In the genomic region with DNA sequence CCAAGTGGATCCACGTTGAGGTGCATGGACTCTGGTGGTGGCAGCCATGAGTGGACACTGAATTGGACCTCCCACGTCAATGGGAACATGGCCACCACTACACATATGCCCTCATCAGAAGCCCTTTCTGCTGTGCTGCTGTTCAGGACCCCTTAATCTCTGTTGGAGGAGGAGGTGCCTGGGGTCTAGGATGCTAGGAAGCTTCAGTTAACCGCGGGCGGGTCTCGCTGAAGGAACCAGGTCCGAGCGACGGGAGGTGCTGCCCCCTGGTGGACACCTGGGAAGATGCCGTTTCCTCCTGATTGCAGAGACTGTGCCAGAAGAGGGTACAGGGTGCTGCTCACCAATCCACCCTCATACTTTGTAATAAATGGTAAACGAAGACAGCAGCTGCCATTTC, we compare ENCODE assay signal across 8 mouse cellular contexts. TPM values are rescaled to one million over a fixed set of nuclear protein-coding genes. Genes with fewer than 3 reads are reported as not detected.
DNase-seq lines count a peak whose midpoint lies in the region; ATAC-seq and TF ChIP-seq lines count a peak whose summit lies in the region.
"Had no signal": no experiment of that assay in that cellular context is flagged by ENCODE, and none has a peak within 500 bp of the region (broad histone marks: within the 10 kb centered on the region; RNA-seq: fewer than 3 reads in every experiment).

No protein-coding gene starts in this region.

- no peak for TF ChIP-seq POLR2A in ES-Bruce4 (IDR thresholded peaks at IDR 0.05; ENCODE audit: insufficient read depth, low read length)
- no peak for TF ChIP-seq POLR2A in small intestine, adult 2 months (IDR thresholded peaks at IDR 0.05; ENCODE audit: low read depth, low read length)

- 0 out of 2 replicates have a peak overlapping the region, but pooled peaks have one; percentile 5 for H3K4me2 ChIP-seq in embryonic facial prominence, embryonic 12.5 days (replicated peaks)

- no peak for ATAC-seq in embryonic facial prominence, embryonic 12.5 days (ENCODE audit: insufficient number of reproducible peaks, insufficient read depth, low FRiP score, low TSS enrichment)

- H3K9me3 ChIP-seq in ES-Bruce4 (replicated peaks; ENCODE audit: control insufficient read depth, insufficient read depth, low read length, poor library complexity, severe bottlenecking) = no peaks in the 10 kb centered on the region
- H3K9me3 ChIP-seq in embryonic facial prominence, embryonic 12.5 days = no peaks in the 10 kb centered on the region
- H3K9me3 ChIP-seq in megakaryocyte, embryonic 14.5 days = no peaks in the 10 kb centered on the region

- TF ChIP-seq EP300 in ES-Bruce4 (IDR thresholded peaks at IDR 0.05; ENCODE audit: insufficient read depth, low read depth, low read length) = no peak

- no peak overlapping the region for H3K9ac ChIP-seq in ES-Bruce4 (ENCODE audit: low read depth, poor library complexity, severe bottlenecking)
- H3K9ac ChIP-seq in embryonic facial prominence, embryonic 12.5 days = no peak overlapping the region

- WGBS in embryonic facial prominence, embryonic 12.5 days = 8% methylated on average over 11 of the region's 11 CpGs
- 16% methylated on average over 11 of the region's 11 CpGs for WGBS in small intestine, adult 2 months

- no peak overlapping the region for H3K27ac ChIP-seq in ES-Bruce4 (ENCODE audit: insufficient read depth, low read length)
- no peak overlapping the region for H3K27ac ChIP-seq in embryonic facial prominence, embryonic 12.5 days
- no peak overlapping the region for H3K27ac ChIP-seq in left cerebral cortex, adult 2 months
- H3K27ac ChIP-seq in small intestine, adult 2 months (ENCODE audit: insufficient read depth, low read depth, low read length) = no peak overlapping the region

- peak; percentile 95 for TF ChIP-seq CTCF in ES-Bruce4 (IDR thresholded peaks at IDR 0.05; ENCODE audit: low read depth, low read length)
- peak; percentile 95 for TF ChIP-seq CTCF in left cerebral cortex, adult 2 months (IDR thresholded peaks at IDR 0.05)
- TF ChIP-seq CTCF in small intestine, adult 2 months (IDR thresholded peaks at IDR 0.05; ENCODE audit: extremely low read depth, insufficient read length, insufficient replicate concordance, low read depth, low read length) = peak; percentile 95

- intact Hi-C loops in heart, postnatal 36 days (cut with DNase I) = loop anchor here (1.0 to 5.0 kb wide), 3 partner anchors 21 to 58 kb away; no protein-coding TSS in a partner anchor
- intact Hi-C loops in left cerebral cortex, adult 2 months (cut with DNase I) = loop anchor here (1.0 kb wide), 2 partner anchors 21 to 49 kb away; no protein-coding TSS in a partner anchor

- no peak overlapping the region for H3K4me3 ChIP-seq in ES-Bruce4 (ENCODE audit: low read depth, low read length)
- H3K4me3 ChIP-seq in embryonic facial prominence, embryonic 12.5 days = no peak overlapping the region
- no peak overlapping the region for H3K4me3 ChIP-seq in left cerebral cortex, adult 2 months
- H3K4me3 ChIP-seq in megakaryocyte, embryonic 14.5 days (replicated peaks) = peak overlapping the region; percentile 80
- no peak overlapping the region for H3K4me3 ChIP-seq in small intestine, adult 2 months (ENCODE audit: low read depth, low read length)

- no peaks in the 10 kb centered on the region for H3K4me1 ChIP-seq in ES-Bruce4 (ENCODE audit: control insufficient read depth, insufficient read depth, low read length)
- peaks cover 11% of the 10 kb centered on the region; the same call in 1 of the 2 replicates for H3K4me1 ChIP-seq in embryonic facial prominence, embryonic 12.5 days
- H3K4me1 ChIP-seq in megakaryocyte, embryonic 14.5 days = peaks cover 97% of the 10 kb centered on the region
- H3K4me1 ChIP-seq in small intestine, adult 2 months (ENCODE audit: control insufficient read depth, insufficient read depth, insufficient read length, low read length) = no peaks in the 10 kb centered on the region

- H3K36me3 ChIP-seq in ES-Bruce4 (ENCODE audit: control insufficient read depth, insufficient read depth, low read length, poor library complexity, severe bottlenecking) = no peaks in the 10 kb centered on the region
- no peaks in the 10 kb centered on the region for H3K36me3 ChIP-seq in embryonic facial prominence, embryonic 12.5 days
- H3K36me3 ChIP-seq in megakaryocyte, embryonic 14.5 days (replicated peaks; ENCODE audit: low read length) = peaks cover 55% of the 10 kb centered on the region
- H3K36me3 ChIP-seq in small intestine, adult 2 months (ENCODE audit: control insufficient read depth, insufficient read depth, low read length) = peaks cover 19% of the 10 kb centered on the region

- peak; percentile 76 to 80 for DNase-seq in adrenal gland, adult 18-20 months (ENCODE audit: low spot score in 2 of 2)
- DNase-seq in heart, postnatal 36 days = peak; percentile 64 to 80
- peak; percentile 70 to 81 for DNase-seq in left cerebral cortex, adult 2 months (ENCODE audit: extremely low spot score in 1 of 2, low spot score in 2 of 2)

- no peaks in the 10 kb centered on the region for H3K27me3 ChIP-seq in ES-Bruce4 (ENCODE audit: control insufficient read depth, insufficient read depth, low read length, poor library complexity, severe bottlenecking)
- H3K27me3 ChIP-seq in embryonic facial prominence, embryonic 12.5 days = 0 out of 2 replicates have a peak, but pooled peaks cover 5% of the 10 kb centered on the region
- no peaks in the 10 kb centered on the region for H3K27me3 ChIP-seq in megakaryocyte, embryonic 14.5 days (replicated peaks)
- no peaks in the 10 kb centered on the region for H3K27me3 ChIP-seq in small intestine, adult 2 months (ENCODE audit: control insufficient read depth, insufficient read depth, low read length)

RNA-seq across cellular contexts. Expression of a gene that starts 14.6 kb away (rescaled TPM):
- polyA plus RNA-seq in ES-Bruce4 (2011; ENCODE audit: insufficient read depth, insufficient read length, low read depth, missing spikeins) = 25.5 and 37.9 TPM in 2 replicates
- total RNA-seq in adrenal gland, adult 18-20 months (2021) = 10 to 100 TPM; 17.7 to 20.1 TPM
- 23.6 and 26.0 TPM in 2 replicates for polyA plus RNA-seq in embryonic facial prominence, embryonic 12.5 days (2016; fragmentation: Nextera tagmentation; extraction: Ambion mirVana)
- 1 to 10 TPM; 7.1 to 9.6 TPM for total RNA-seq in heart, postnatal 36 days (2021)
- 10 to 100 TPM; 43.7 to 47.5 TPM for total RNA-seq in left cerebral cortex, adult 2 months (2021)
- 42.3 and 58.9 TPM in 2 replicates for polyA plus RNA-seq in megakaryocyte, embryonic 14.5 days (2012; ENCODE audit: insufficient read depth, low replicate concordance)
- polyA plus RNA-seq in small intestine, adult 2 months (2012; rRNA removed) = 29.9 and 54.2 TPM in 2 replicates

RNA-seq across cellular contexts. Expression of a gene that starts 14.8 kb away (rescaled TPM):
- polyA plus RNA-seq in ES-Bruce4 (2011; ENCODE audit: insufficient read depth, insufficient read length, low read depth, missing spikeins) = 1.4 and 1.8 TPM in 2 replicates
- total RNA-seq in adrenal gland, adult 18-20 months (2021) = 1 to 10 TPM in 1 of 2 experiments, under 1 TPM in 1; 0.60 to 1.5 TPM
- polyA plus RNA-seq in embryonic facial prominence, embryonic 12.5 days (2016; fragmentation: Nextera tagmentation; extraction: Ambion mirVana) = 2.0 and 2.7 TPM in 2 replicates
- total RNA-seq in heart, postnatal 36 days (2021) = under 1 TPM; 0.42 to 0.62 TPM
- under 1 TPM; 0.19 to 0.45 TPM for total RNA-seq in left cerebral cortex, adult 2 months (2021)
- 9.0 and 25.3 TPM in 2 replicates for polyA plus RNA-seq in megakaryocyte, embryonic 14.5 days (2012; ENCODE audit: insufficient read depth, low replicate concordance)
- 61.9 and 95.5 TPM in 2 replicates for polyA plus RNA-seq in small intestine, adult 2 months (2012; rRNA removed)

RNA-seq across cellular contexts. Expression of a gene that starts 35.8 kb away (rescaled TPM):
- not detected in 2 replicates for polyA plus RNA-seq in ES-Bruce4 (2011; ENCODE audit: insufficient read depth, insufficient read length, low read depth, missing spikeins)
- not detected for total RNA-seq in adrenal gland, adult 18-20 months (2021)
- polyA plus RNA-seq in embryonic facial prominence, embryonic 12.5 days (2016; fragmentation: Nextera tagmentation; extraction: Ambion mirVana) = not detected in 2 replicates
- total RNA-seq in heart, postnatal 36 days (2021) = not detected
- total RNA-seq in left cerebral cortex, adult 2 months (2021) = not detected
- not detected in 2 replicates for polyA plus RNA-seq in megakaryocyte, embryonic 14.5 days (2012; ENCODE audit: insufficient read depth, low replicate concordance)
- polyA plus RNA-seq in small intestine, adult 2 months (2012; rRNA removed) = 0.06 TPM in 1 of 2 replicates, not detected in the other
- total RNA-seq: left cerebral cortex, adult 8-10 months had no signal

RNA-seq across cellular contexts. Expression of a gene that starts 51.1 kb away (rescaled TPM):
- polyA plus RNA-seq in ES-Bruce4 (2011; ENCODE audit: insufficient read depth, insufficient read length, low read depth, missing spikeins) = not detected in 2 replicates
- 1 to 10 TPM in 1 of 2 experiments, under 1 TPM in 1; 0.73 to 1.3 TPM for total RNA-seq in adrenal gland, adult 18-20 months (2021)
- 0.26 TPM in 1 of 2 replicates, not detected in the other for polyA plus RNA-seq in embryonic facial prominence, embryonic 12.5 days (2016; fragmentation: Nextera tagmentation; extraction: Ambion mirVana)
- not detected for total RNA-seq in heart, postnatal 36 days (2021)
- not detected for total RNA-seq in left cerebral cortex, adult 2 months (2021)
- polyA plus RNA-seq in megakaryocyte, embryonic 14.5 days (2012; ENCODE audit: insufficient read depth, low replicate concordance) = not detected in 2 replicates
- polyA plus RNA-seq in small intestine, adult 2 months (2012; rRNA removed) = 0.15 TPM in 1 of 2 replicates, not detected in the other
- total RNA-seq: left cerebral cortex, adult 8-10 months had no signal
